Mouse (Mus musculus): ENCODE results near the gene Tmem94. TPM values are rescaled to one million over a fixed set of nuclear protein-coding genes. Genes with fewer than 3 reads are reported as not detected.

Gene Tmem94
- total and polyA plus RNA-seq, 3 experiments = 23.2 to 64.4 (median 38.9) TPM

- DNase-seq (ENCODE audit: low read depth, low spot score) = no peak
- Histone ChIP-seq H3K27me3 (ENCODE audit: control insufficient read depth in 1 of 2, insufficient read depth in 2 of 2, low read length in 2 of 2) (no peaks in the 10 kb centered on the region), H3K9me3 (replicated peaks; ENCODE audit: insufficient read depth, low read length) (no peaks in the 10 kb centered on the region), H3K27ac (ENCODE audit: control insufficient read depth, low read depth, low read length) (no peak overlapping the region), H3K79me2 (ENCODE audit: control insufficient read depth, insufficient read depth, low read length, poor library complexity) (peaks cover 22% of the 10 kb centered on the region), H3K4me1 (ENCODE audit: control insufficient read depth in 1 of 2, insufficient read depth in 2 of 2, low read length in 2 of 2) (peaks cover 2 to 26% of the 10 kb centered on the region in 2 experiments; a peak in 3 of 4 replicates), H3K9ac (ENCODE audit: control insufficient read depth, low read depth, low read length, poor library complexity, severe bottlenecking) (no peak overlapping the region), H3K36me3 (ENCODE audit: control insufficient read depth in 1 of 2, insufficient read depth in 2 of 2, low read length in 2 of 2) (peaks cover 0 to 15% of the 10 kb centered on the region in 2 experiments; a peak in 2 of 4 replicates), H3K4me3 (ENCODE audit: control insufficient read depth in 1 of 2, insufficient read depth in 1 of 2, low read depth in 2 of 2, low read length in 2 of 2) (no peak overlapping the region)
- no peak for TF ChIP-seq NELFE (IDR thresholded peaks at IDR 0.05; ENCODE audit: low read depth, low read length)
- TF ChIP-seq BHLHE40 (IDR thresholded peaks at IDR 0.05; ENCODE audit: borderline replicate concordance, low read depth, low read length) = no peak
- no peak for TF ChIP-seq EP300 (IDR thresholded peaks at IDR 0.05; ENCODE audit: low read depth in 1 of 2, low read length in 2 of 2)
- no peak for TF ChIP-seq ELF1 (IDR thresholded peaks at IDR 0.05; ENCODE audit: low read depth, low read length)
- TF ChIP-seq CTCF (IDR thresholded peaks at IDR 0.05 in 2 of 3, conservative IDR thresholded peaks at IDR 0.05 in 1 of 3; ENCODE audit: control insufficient read depth in 1 of 3, insufficient read depth in 1 of 3, low read depth in 2 of 3, low read length in 3 of 3, poor library complexity in 1 of 3, severe bottlenecking in 1 of 3) = no peak
These were observed 46.3 kb downstream of the Tmem94 start for GRCm38 (mm10) chr11:115811381-115812093.

GRCm38 (mm10) chr11:115812095-115812494, 46.9 kb downstream of the Tmem94 start:
- no peak overlapping the region for H3K4me3 ChIP-seq (ENCODE audit: control insufficient read depth in 1 of 2, insufficient read depth in 1 of 2, low read depth in 2 of 2, low read length in 2 of 2)
- peaks cover 0 to 15% of the 10 kb centered on the region in 2 experiments; a peak in 2 of 4 replicates for H3K36me3 ChIP-seq (ENCODE audit: control insufficient read depth in 1 of 2, insufficient read depth in 2 of 2, low read length in 2 of 2)
- peaks cover 2 to 26% of the 10 kb centered on the region in 2 experiments; a peak in 3 of 4 replicates for H3K4me1 ChIP-seq (ENCODE audit: control insufficient read depth in 1 of 2, insufficient read depth in 2 of 2, low read length in 2 of 2)
- H3K9ac ChIP-seq (ENCODE audit: control insufficient read depth, low read depth, low read length, poor library complexity, severe bottlenecking) = no peak overlapping the region
- no peaks in the 10 kb centered on the region for H3K9me3 ChIP-seq (replicated peaks; ENCODE audit: insufficient read depth, low read length)
- TF ChIP-seq BHLHE40 (IDR thresholded peaks at IDR 0.05; ENCODE audit: borderline replicate concordance, low read depth, low read length) (no peak), ZNF384 (IDR thresholded peaks at IDR 0.05; ENCODE audit: low read depth, low read length) (no peak), TCF12 (IDR thresholded peaks at IDR 0.05; ENCODE audit: low read depth, low read length) (no peak), MYC (IDR thresholded peaks at IDR 0.05; ENCODE audit: low read depth, low read length) (no peak), POLR2AphosphoS5 (IDR thresholded peaks at IDR 0.05; ENCODE audit: borderline replicate concordance, low read depth, low read length) (no peak), GABPA (IDR thresholded peaks at IDR 0.05; ENCODE audit: low read depth, low read length) (no peak), MXI1 (IDR thresholded peaks at IDR 0.05; ENCODE audit: low read depth, low read length) (no peak), RAD21 (IDR thresholded peaks at IDR 0.05; ENCODE audit: low read depth, low read length) (no peak), EP300 (IDR thresholded peaks at IDR 0.05; ENCODE audit: low read depth in 1 of 2, low read length in 2 of 2) (no peak), MEF2A (IDR thresholded peaks at IDR 0.05; ENCODE audit: extremely low read depth, insufficient replicate concordance, low read depth, low read length, poor library complexity, severe bottlenecking) (no peak), NELFE (IDR thresholded peaks at IDR 0.05; ENCODE audit: low read depth, low read length) (no peak), NRF1 (IDR thresholded peaks at IDR 0.05; ENCODE audit: insufficient read depth, low read depth, low read length, poor library complexity, severe bottlenecking) (no peak), SIN3A (IDR thresholded peaks at IDR 0.05; ENCODE audit: low read length) (no peak), JUND (IDR thresholded peaks at IDR 0.05; ENCODE audit: low read depth, low read length) (no peak)
- DNase-seq (ENCODE audit: low read depth, low spot score) = no peak
- peaks cover 22% of the 10 kb centered on the region for H3K79me2 ChIP-seq (ENCODE audit: control insufficient read depth, insufficient read depth, low read length, poor library complexity)
- no peak overlapping the region for H3K27ac ChIP-seq (ENCODE audit: control insufficient read depth, low read depth, low read length)
- no peaks in the 10 kb centered on the region for H3K27me3 ChIP-seq (ENCODE audit: control insufficient read depth in 1 of 2, insufficient read depth in 2 of 2, low read length in 2 of 2)
